Mouse (Mus musculus): ENCODE results near the gene Nr2f1.

- no peak for TF ChIP-seq CTCF (IDR thresholded peaks at IDR 0.05; ENCODE audit: control insufficient read depth, insufficient read depth, insufficient read length)
- no peak for TF ChIP-seq USF1 (IDR thresholded peaks at IDR 0.05; ENCODE audit: low read depth)
- TF ChIP-seq MAX (IDR thresholded peaks at IDR 0.05) = no peak
- no peak for TF ChIP-seq MYOG (IDR thresholded peaks at IDR 0.05; ENCODE audit: control insufficient read depth, extremely low read depth, insufficient read length)
- TF ChIP-seq MYOD1 (IDR thresholded peaks at IDR 0.05; ENCODE audit: control insufficient read depth, insufficient read length, low read depth) = no peak
- TF ChIP-seq FOSL1 (IDR thresholded peaks at IDR 0.05; ENCODE audit: insufficient read depth, low read length, poor library complexity, severe bottlenecking) = no peak
These were observed 15.7 kb upstream of the Nr2f1 start for GRCm38 (mm10) chr13:78215223-78215622.
